Mouse (Mus musculus) limb, embryonic 13.5 days (tissue): ENCODE measurements around the gene Pea15a. TPM values are rescaled to one million over a fixed set of nuclear protein-coding genes. Genes with fewer than 3 reads are reported as not detected.

ENCODE experiments used
- ATAC-seq: fragments of 200-750 bp; cut with Nextera tagmentation; 2 replicates; pipeline ENCODE4 v1.8.0; 2017; ENCODE audit warnings: low read depth, moderate number of reproducible peaks, moderate TSS enrichment; ENCODE audit not compliant: low FRiP score
- H3K27ac ChIP-seq: fragments of 300-500 bp; sonication (generic); 2 replicates; pipeline ENCODE4 v1.5.1; 2015; ENCODE audit warnings: inconsistent platforms, mild to moderate bottlenecking, moderate library complexity
- H3K27me3 ChIP-seq: fragments of 300-500 bp; sonication (generic); 2 replicates; pipeline ENCODE4 v1.6.1; 2015; ENCODE audit warnings: mild to moderate bottlenecking, inconsistent platforms
- H3K36me3 ChIP-seq: fragments of 300-500 bp; sonication (generic); 2 replicates; pipeline ENCODE4 v1.6.1; 2015; ENCODE audit warnings: inconsistent platforms, mild to moderate bottlenecking, moderate library complexity
- H3K4me1 ChIP-seq: fragments of 300-500 bp; sonication (generic); 2 replicates; pipeline ENCODE4 v1.6.1; 2015; ENCODE audit warnings: inconsistent platforms
- H3K4me2 ChIP-seq: fragments of 300-500 bp; sonication (generic); replicated peaks from 2 replicates; pipeline ENCODE4 v1.6.1; 2015; ENCODE audit warnings: inconsistent platforms, mild to moderate bottlenecking, moderate library complexity
- H3K4me3 ChIP-seq: fragments of 300-500 bp; sonication (generic); 2 replicates; pipeline ENCODE4 v1.5.1; 2015; ENCODE audit warnings: moderate library complexity, mild to moderate bottlenecking, inconsistent platforms
- H3K9ac ChIP-seq: fragments of 300-500 bp; sonication (generic); 2 replicates; pipeline ENCODE4 v1.6.1; 2015; ENCODE audit warnings: mild to moderate bottlenecking, inconsistent platforms
- H3K9me3 ChIP-seq: fragments of 300-500 bp; sonication (generic); 2 replicates; pipeline ENCODE4 v1.6.1; 2016; ENCODE audit warnings: inconsistent platforms
- WGBS: fragments of 180-500 bp; shearing (Covaris S2); methylation state at CpG from one replicate; pipeline ENCODE4 v1.1.7; 2015; 5-methylcytosine and 5-hydroxymethylcytosine counted together
- polyA plus RNA-seq: library from polyadenylated mRNA; unstranded; fragments of >200 nt; fragmentation: Nextera tagmentation; extraction: Ambion mirVana; gene quantifications from 2 replicates; pipeline ENCODE4 v1.2.1, GENCODE M21; 2015

Pea15a gene
- polyA plus RNA-seq, 1 experiment from 2014 or later = 113 TPM

DNA sequence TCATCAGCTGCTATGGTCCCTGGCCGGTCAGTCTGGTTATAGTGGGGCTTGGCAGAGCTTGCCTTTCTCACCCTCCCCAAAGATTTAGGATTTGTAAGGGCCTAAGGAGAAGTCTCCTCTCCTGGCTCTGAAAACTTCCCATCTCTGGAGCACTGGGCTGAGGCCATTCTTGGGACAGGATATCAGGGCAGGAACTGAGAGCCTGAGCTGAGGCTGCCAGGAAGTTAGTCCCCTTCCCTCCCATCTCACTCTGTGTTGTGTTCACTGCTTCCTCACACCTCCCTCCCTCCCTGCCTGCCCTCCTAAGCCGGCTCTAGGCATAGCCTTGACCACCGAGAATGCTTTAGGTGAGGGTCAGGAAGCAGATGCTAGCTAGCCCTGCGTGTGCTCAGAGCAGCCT, 3.0 kb downstream of the Pea15a start:
- Histone ChIP-seq H3K27me3 (no peaks in the 10 kb centered on the region), H3K9ac (0 out of 2 replicates have a peak overlapping the region, but pooled peaks have one; percentile 4), H3K4me3 (peak overlapping the region; percentile 10; the same call in 1 of the 2 replicates), H3K27ac (peak overlapping the region; percentile 81), H3K9me3 (no peaks in the 10 kb centered on the region), H3K4me2 (peak overlapping the region; percentile 82), H3K4me1 (peaks cover 71% of the 10 kb centered on the region), H3K36me3 (peaks cover 34% of the 10 kb centered on the region)
- no peak for ATAC-seq
- 16% methylated on average over 4 of the region's 4 CpGs for WGBS

DNA sequence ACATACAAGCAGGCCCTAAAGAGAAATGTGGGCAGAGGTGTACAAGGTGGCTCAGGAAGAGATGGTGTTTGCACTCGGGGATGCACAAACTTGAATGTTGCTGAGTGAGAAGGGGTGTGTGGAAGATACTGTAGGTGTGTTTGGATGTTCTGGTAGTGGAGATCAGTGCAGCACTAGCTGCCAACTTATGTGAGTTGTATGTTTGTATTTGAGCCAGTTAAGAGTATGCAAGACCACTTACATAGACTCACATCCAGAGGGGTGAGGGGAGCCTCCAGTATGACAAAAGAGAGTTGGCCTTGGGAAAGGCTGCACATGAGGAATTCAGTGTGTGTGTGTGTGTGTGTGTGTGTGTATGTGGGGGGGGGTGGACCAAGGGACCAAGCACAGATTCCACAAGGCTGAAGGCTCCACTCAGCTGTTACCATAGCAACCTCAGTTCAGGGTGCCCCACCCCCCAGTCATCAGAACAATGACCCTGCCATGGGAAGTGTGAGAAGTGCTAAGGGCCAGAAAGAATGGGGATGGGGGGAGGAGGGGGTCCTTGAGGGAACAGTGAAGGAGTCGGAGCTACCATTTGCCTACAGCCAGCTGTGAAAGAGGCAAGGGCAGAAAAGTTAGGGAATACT, 3.6 kb downstream of the Pea15a start:
- no peak for ATAC-seq
- H3K27me3 ChIP-seq = no peaks in the 10 kb centered on the region
- H3K9me3 ChIP-seq = no peaks in the 10 kb centered on the region
- H3K27ac ChIP-seq = peak overlapping the region; percentile 81
- H3K4me2 ChIP-seq = peak overlapping the region; percentile 82
- peaks cover 39% of the 10 kb centered on the region for H3K36me3 ChIP-seq
- 0 out of 2 replicates have a peak overlapping the region, but pooled peaks have one; percentile 35 for H3K9ac ChIP-seq
- H3K4me1 ChIP-seq = peaks cover 71% of the 10 kb centered on the region
- H3K4me3 ChIP-seq = no peak overlapping the region
- WGBS = 33% methylated on average over 2 of the region's 2 CpGs

DNA sequence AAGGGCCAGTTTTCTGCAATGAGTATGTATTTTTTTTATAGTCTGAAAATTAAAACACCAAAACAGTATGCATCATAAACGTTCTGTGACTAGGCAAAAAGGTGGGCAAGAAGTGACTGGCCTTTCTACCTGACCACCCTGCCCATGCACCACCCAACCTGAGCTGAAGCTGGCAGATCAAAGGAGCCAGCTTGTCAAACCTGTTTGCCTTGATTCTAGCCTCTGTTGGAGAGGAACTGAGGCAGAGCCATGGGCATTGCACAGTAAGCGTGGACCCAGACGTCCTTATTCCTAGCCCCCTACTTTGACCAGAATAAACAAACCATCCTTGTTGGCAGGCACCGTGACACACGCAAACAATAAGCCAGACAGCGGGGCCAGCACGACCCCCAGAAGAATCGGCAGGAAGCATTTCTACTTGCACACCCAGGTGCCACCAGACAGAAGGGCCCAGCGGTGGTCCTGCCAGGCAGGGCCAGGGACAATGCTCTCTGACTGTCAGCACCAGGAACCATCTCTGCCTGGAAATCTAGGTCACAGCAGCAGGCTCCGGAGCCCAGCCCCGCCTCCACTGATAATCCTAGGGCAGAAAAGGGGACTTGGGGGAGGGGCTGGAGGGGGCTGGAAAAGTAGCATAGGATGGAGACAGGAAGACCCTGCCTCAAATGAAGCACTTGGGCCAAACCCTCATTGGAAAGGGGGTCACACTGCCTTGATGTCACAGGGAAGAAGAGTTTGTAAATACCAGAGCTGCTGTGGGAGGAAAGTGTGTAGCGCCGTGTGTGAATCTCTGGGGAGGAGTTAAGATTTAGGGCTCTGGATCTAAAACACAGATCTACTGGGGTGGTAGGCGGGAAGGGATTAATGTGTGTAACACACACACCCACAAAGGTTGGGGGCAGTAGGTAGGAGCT, 4.4 kb downstream of the Pea15a start:
- WGBS = 25% methylated on average over 14 of the region's 14 CpGs
- Histone ChIP-seq H3K27ac (peak overlapping the region; percentile 81; the same call in 1 of the 2 replicates), H3K27me3 (no peaks in the 10 kb centered on the region), H3K9ac (peak overlapping the region; percentile 35), H3K4me1 (peaks cover 66% of the 10 kb centered on the region), H3K36me3 (peaks cover 47% of the 10 kb centered on the region), H3K4me2 (peak overlapping the region; percentile 82), H3K4me3 (no peak overlapping the region), H3K9me3 (no peaks in the 10 kb centered on the region)
- no peak for ATAC-seq

DNA sequence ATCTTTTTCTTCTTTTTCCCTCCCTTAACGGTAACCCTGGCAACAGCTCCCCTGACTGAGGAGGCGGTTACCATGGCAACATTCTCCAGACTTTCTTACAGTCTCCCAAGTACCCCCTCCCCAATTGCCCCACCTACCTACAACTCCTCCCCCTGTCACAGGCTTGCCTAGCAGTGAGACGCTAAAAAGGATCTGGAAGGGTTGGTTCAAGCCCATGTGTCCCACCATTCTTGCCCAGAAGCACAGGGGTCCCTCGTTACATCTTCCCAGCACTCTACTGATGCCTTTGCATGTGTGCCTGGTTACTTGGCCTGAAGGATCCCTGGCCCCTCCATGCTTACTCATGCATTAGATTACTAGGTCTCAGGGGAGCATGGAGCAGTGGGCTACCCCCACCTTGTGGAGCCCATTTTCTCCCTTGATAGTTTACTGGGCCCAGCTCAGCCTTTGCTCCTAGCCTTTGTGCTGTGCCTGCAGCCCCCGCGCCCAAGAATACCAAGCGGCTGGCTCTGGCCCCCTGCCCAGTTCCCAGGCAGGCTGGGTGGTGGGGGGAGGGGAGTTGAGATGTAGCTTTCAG, 5.6 kb downstream of the Pea15a start:
- whole genome bisulfite sequencing = 47% methylated on average over 7 of the region's 7 CpGs
- no peak for ATAC-seq
- Histone ChIP-seq H3K36me3 (peaks cover 60% of the 10 kb centered on the region), H3K27ac (0 out of 2 replicates have a peak overlapping the region, but pooled peaks have one; percentile 22), H3K4me3 (no peak overlapping the region), H3K4me1 (peaks cover 57% of the 10 kb centered on the region), H3K27me3 (no peaks in the 10 kb centered on the region), H3K9me3 (no peaks in the 10 kb centered on the region), H3K4me2 (no peak overlapping the region), H3K9ac (no peak overlapping the region)

DNA sequence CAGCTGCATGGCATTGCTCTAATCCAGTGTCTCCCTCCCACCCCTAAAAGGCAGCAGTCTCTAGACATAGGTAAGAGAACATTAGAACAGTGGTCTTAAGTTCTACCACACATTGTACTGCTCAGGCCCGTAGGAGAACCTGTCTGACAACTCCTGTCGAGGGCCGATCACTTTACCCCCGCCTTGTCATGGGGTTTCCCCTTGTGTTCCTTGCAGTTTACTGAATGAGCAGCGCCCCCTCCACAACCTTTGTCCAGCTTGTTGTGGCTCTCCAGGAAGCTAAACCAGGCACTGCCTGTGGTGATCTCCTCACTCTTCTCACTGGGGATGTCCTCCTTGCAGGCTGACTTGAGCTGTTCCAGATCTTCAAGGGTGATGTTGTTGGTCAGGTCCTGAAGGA, 6.4 kb downstream of the Pea15a start:
- H3K4me1 ChIP-seq = peaks cover 49% of the 10 kb centered on the region
- H3K36me3 ChIP-seq = peaks cover 68% of the 10 kb centered on the region
- no peak overlapping the region for H3K27ac ChIP-seq
- no peaks in the 10 kb centered on the region for H3K27me3 ChIP-seq
- WGBS = 87% methylated on average over 5 of the region's 5 CpGs
- H3K4me2 ChIP-seq = no peak overlapping the region
- ATAC-seq = no peak
- H3K9me3 ChIP-seq = no peaks in the 10 kb centered on the region
- no peak overlapping the region; the same call in 1 of the 2 replicates for H3K9ac ChIP-seq
- no peak overlapping the region for H3K4me3 ChIP-seq

DNA sequence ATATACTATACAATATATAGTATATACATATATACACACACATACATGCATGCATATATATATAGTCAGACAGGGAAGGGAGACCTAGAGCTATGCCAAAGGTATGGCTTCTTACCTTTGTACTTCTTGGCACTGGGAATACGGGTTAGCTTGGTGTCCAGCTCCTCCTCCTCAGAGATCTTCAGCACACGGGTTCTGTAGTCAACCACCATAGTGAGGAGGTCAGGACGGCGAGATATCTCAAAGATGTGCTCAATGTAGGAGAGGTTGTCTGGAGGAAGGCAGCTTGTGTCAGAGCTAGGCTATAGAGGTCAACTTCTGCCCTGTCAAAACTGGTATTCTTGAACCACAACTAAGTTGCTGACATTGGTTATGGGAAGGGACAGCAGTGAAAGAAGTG, 7.6 kb downstream of the Pea15a start:
- Histone ChIP-seq H3K4me3 (no peak overlapping the region), H3K27ac (no peak overlapping the region), H3K36me3 (peaks cover 79% of the 10 kb centered on the region), H3K9me3 (no peaks in the 10 kb centered on the region), H3K27me3 (no peaks in the 10 kb centered on the region), H3K9ac (no peak overlapping the region), H3K4me1 (peaks cover 37% of the 10 kb centered on the region), H3K4me2 (no peak overlapping the region)
- no peak for ATAC-seq
- WGBS = 91% methylated on average over 4 of the region's 4 CpGs

DNA sequence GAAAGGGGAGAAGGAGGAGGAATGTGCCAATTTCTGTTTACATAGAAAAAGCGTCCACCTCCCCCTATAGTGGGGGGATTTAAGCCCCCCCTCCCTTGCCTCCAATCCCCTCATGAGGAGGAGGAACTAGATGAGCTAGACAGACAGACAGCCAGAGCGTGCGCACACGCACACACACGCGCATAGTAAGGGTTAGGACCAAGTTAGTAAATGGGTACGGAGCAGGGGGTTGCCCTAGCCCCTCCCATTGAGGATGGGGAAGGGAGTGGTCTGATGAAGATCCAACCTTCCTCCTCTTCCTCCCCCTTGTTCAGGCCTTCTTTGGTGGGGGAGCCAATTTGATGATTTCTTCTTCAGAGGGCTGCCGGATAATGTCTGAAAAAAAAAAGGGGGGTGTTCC, 8.3 kb downstream of the Pea15a start:
- H3K4me2 ChIP-seq = no peak overlapping the region
- no peak overlapping the region for H3K9ac ChIP-seq
- no peak overlapping the region for H3K4me3 ChIP-seq
- peaks cover 31% of the 10 kb centered on the region for H3K4me1 ChIP-seq
- H3K9me3 ChIP-seq = no peaks in the 10 kb centered on the region
- peaks cover 85% of the 10 kb centered on the region for H3K36me3 ChIP-seq
- WGBS = 88% methylated on average over 8 of the region's 8 CpGs
- H3K27ac ChIP-seq = no peak overlapping the region
- no peak for ATAC-seq
- H3K27me3 ChIP-seq = no peaks in the 10 kb centered on the region

DNA sequence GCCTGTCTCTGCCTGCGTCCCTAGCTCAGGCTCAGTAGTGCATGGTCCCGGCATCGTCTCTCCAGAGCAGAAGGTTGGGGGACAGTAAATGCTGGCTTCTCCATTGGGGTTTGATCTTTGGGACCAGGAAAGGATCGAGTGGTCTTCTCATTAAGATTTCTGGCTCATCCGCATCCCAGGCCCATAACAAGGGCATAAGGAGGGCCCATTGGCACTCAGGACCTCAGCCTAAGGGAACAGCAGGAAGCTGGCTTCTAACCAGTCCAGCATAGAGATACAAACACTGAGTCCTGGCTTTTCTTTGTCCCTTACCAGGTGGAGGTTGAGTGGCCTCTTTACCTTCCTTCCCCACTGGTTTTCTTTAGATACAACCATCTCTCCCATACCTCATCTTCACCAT, 8.8 kb downstream of the Pea15a start:
- WGBS = 82% methylated on average over 5 of the region's 5 CpGs
- no peak for ATAC-seq
- Histone ChIP-seq H3K27ac (no peak overlapping the region), H3K9ac (no peak overlapping the region), H3K36me3 (peaks cover 86% of the 10 kb centered on the region), H3K4me3 (no peak overlapping the region), H3K27me3 (no peaks in the 10 kb centered on the region), H3K4me1 (peaks cover 26% of the 10 kb centered on the region), H3K4me2 (no peak overlapping the region), H3K9me3 (no peaks in the 10 kb centered on the region)

DNA sequence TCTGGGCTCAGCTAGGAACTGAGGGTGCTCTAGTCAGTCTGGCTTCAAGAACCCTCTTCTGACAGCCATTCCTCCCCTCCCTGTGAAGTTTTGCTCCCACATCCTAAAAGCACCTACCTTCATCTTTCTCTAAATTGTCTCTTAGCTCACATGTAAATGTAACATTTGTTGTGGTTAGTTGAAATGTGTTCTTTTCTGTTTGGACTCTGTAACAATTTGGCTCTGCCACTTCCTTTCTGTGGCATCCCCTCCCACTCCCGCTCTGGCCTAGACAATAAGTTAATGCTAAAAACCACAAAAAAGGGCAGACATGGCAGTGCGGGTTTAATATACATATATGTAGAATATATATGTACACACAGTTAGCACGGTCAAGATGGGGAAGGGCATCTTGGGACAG, 9.5 kb downstream of the Pea15a start:
- H3K9me3 ChIP-seq = no peaks in the 10 kb centered on the region
- peaks cover 19% of the 10 kb centered on the region for H3K4me1 ChIP-seq
- no peak for ATAC-seq
- H3K9ac ChIP-seq = no peak overlapping the region
- no peaks in the 10 kb centered on the region for H3K27me3 ChIP-seq
- no peak overlapping the region for H3K4me2 ChIP-seq
- peaks cover 87% of the 10 kb centered on the region for H3K36me3 ChIP-seq
- no peak overlapping the region for H3K27ac ChIP-seq
- 91% methylated on average over 3 of the region's 3 CpGs for WGBS
- H3K4me3 ChIP-seq = no peak overlapping the region

DNA sequence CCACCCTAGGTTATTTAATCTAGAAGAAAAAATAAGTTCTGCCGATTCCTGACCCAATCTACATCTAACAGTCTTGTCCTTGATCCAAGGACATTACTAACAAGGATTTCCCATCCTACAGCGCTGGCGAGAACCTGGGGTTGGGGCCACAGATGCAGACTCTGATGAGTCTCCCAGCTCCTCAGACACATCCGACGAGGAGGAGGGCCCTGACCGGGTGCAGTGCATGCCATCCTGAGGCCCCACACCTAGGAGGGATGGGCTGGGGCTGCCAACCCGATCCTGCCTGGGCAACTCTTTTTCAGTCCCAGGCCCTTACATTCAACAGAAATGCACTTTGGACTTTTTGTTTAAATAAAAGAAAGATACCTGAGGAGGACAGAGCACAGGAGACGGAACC, 12.2 kb downstream of the Pea15a start:
- Histone ChIP-seq H3K9ac (0 out of 2 replicates have a peak overlapping the region, but pooled peaks have one; percentile 2), H3K4me2 (no peak overlapping the region), H3K36me3 (peaks cover 94% of the 10 kb centered on the region), H3K4me1 (no peaks in the 10 kb centered on the region), H3K27me3 (no peaks in the 10 kb centered on the region), H3K27ac (no peak overlapping the region), H3K9me3 (no peaks in the 10 kb centered on the region), H3K4me3 (no peak overlapping the region)
- no peak for ATAC-seq
- 87% methylated on average over 8 of the region's 8 CpGs for WGBS

DNA sequence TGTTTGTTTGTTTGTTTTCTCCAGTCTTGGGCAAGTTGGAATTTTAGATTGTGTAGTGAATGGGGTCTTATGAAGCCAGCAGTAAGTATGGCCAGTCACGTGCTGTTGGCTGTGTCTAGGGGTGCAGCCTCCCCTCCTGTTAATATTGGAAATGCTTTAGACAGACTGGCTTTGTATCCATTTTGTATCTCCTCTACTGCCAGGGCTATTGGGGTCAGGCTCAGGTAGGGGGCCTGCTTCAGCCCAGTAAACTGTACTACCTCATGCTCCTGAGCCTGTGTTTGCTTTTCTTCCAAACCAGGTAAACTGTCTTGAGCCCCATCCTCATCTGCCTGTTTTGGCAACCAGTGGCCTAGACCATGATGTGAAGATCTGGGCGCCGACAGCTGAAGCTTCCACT, 14.4 kb downstream of the Pea15a start:
- Histone ChIP-seq H3K9ac (no peak overlapping the region), H3K27me3 (no peaks in the 10 kb centered on the region), H3K4me2 (no peak overlapping the region), H3K36me3 (peaks cover 94% of the 10 kb centered on the region), H3K9me3 (no peaks in the 10 kb centered on the region), H3K4me3 (no peak overlapping the region), H3K4me1 (no peaks in the 10 kb centered on the region), H3K27ac (no peak overlapping the region)
- 93% methylated on average over 3 of the region's 3 CpGs for WGBS
- ATAC-seq = no peak

DNA sequence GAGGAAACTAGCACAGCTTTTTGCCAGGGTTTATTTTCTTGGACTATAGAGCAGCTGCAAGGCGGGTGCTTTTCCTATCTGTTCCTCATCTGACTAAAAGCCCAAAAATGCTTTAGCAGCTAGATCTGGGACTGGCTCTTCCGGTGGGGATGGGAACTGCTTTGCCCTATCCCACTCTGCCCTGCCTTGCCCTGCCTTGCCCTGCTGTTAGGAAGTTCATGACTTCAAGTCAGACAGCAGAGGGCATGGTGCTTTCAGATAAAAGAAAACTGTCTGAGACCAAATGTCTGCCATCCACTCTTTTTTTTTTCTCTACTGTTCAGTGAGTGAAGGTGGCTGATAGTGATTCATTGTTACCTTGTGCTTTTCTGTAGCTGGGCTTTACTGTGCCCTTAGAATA, 15.0 kb downstream of the Pea15a start:
- 91% methylated on average over 2 of the region's 2 CpGs for WGBS
- Histone ChIP-seq H3K4me2 (no peak overlapping the region), H3K36me3 (peaks cover 94% of the 10 kb centered on the region), H3K9ac (no peak overlapping the region; the same call in 1 of the 2 replicates), H3K27ac (no peak overlapping the region), H3K9me3 (no peaks in the 10 kb centered on the region), H3K27me3 (no peaks in the 10 kb centered on the region), H3K4me3 (no peak overlapping the region), H3K4me1 (no peaks in the 10 kb centered on the region)
- ATAC-seq = no peak
